Mouse (Mus musculus): ENCODE data around the gene Ly75.

DNA sequence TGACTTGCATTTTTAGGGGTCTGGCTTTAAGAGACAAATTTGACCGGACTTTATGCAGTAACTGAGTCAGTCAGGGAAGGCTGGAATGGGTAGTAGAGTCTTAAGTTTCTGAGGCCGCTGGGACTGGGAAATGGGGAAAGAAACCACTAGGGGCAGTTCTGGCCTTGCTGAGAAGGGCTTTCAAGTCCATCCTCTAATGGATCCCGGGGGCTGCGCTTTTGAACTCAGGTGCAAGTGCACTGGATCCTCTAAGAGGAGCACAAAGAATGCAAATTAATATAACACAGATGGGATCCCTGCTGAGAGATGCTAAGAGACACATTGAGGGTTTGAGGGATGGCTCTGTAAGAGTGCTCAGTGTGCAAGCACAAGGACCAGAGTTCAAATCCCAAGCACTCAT, 91.7 kb downstream of the Ly75 start:
- no peak for TF ChIP-seq CTCF (IDR thresholded peaks at IDR 0.05; ENCODE audit: low read depth, low read length)
- TF ChIP-seq TAL1 (conservative IDR thresholded peaks at IDR 0.05; ENCODE audit: low read depth, low read length) = no peak
